Mouse (Mus musculus): ENCODE data around the gene Usp20.

Gene Usp20

DNA sequence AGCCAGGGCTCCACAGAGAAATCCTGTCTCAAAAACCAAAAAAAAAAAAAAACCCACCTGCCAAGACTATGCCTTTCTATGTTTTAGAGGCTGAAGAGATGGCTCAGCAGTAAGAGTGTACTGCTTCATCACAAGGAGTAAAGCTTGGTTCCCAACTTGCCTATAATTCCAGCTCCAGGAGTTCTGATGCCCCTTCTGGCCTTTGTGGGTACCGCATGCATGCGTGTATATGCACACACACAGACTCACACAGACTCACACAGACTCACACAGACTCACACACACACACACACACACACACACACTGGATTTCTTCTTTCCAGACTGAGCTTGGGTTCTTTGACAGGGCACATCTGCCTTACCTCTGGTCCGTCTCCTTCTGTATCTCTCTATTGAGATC lies 58.0 kb downstream of the Usp20 start:
- no peak for DNase-seq (ENCODE audit: low spot score in 2 of 2)

DNA sequence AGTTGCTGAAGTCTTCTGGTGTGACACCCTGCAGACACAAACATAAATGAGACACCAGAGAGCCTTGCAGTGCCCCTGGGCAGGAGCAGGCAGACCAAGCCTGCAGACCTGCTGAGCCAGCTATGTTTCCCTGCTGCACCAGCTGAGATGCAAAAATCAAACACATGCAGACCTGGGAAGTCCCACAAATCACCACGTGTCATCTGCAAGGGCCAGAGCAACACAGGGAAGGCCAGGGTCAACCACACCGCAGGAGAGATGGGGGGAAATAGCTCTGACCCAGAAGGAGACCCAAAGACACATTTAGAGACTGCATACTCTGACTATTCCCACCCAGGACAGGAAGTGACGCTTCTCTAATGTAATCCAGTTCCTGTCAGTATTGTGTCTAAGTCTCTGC lies 58.4 kb downstream of the Usp20 start:
- DNase-seq (ENCODE audit: low spot score in 2 of 2): no peak

DNA sequence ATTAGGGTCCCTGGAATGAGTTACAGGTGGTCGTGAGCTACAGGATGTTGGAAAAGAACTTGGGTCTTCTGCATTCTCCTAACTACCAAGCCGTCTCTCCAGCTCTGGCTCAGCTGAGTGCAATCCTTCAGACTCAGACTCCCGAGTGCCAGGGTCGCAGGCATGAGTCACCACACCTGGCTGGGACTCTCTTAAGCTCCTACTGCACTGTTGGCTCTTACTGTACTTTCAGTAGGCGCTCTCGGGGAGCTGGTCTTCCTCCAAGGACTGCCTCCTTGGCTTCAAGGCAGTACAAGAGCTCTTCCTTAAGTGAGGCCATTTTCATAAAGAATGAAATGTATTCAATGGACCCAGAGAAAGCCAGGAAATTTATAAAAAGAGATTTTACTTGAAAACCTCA lies 59.3 kb downstream of the Usp20 start:
- no peak for DNase-seq (ENCODE audit: low spot score in 2 of 2)

DNA sequence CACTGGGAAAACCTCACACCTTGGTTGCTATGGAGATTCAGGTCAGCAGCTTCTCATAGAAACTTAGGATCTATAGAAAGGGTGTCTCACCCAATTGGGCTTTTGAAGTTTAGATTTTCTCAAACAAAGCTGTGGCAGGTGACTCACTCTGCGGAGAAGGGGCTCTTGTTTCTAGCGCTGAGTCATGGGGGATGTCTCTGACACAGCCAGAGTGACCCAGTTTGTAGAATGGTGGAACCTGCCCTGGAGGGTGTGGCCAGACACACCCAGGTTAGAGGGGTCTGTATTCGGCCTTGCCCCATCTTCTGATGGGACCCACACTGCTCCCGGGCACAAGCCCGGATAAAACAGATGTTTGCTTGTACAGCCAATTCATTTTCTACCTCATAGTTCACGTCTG lies 60.8 kb downstream of the Usp20 start:
- DNase-seq (ENCODE audit: low spot score in 2 of 2): no peak

DNA sequence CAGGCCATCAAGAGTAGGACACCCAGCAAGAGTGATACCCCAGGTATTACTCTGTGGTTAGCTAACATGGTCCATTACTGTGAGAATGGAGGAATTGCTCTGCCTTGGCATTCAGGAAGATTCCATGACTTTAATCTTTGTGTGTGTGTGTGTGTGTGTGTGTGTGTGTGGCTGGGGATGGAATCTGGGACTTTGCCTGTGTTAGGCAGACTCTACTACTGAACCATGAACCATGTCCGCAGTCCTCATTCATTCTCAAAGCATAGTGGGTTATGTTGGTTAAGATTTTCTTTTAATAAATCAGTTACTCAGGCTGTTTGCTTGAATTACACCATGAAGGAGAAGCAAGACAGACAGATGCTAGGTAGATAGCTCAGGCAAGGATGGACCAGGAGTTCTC lies 61.8 kb downstream of the Usp20 start:
- no peak for DNase-seq (ENCODE audit: low spot score in 2 of 2)

DNA sequence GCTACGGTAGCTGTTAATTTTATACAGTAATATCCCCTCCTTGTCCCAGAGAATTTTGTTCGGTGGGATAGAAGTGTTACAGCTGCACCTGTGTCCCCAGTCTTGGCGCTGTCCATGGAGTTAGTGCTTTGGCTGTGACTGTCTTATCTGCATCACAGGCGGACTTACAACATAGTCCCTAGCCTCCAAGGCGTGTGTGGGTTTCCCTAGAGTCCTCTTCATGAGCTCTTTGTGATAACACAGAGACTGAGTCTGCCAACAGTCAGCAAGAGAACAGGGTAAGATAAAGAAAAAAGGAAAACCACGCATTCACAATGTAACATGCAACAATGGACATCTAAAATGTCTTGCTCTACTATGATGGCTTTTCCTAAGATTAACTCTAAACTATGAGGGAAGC lies 66.0 kb downstream of the Usp20 start:
- no peak for DNase-seq (ENCODE audit: low spot score in 2 of 2)

DNA sequence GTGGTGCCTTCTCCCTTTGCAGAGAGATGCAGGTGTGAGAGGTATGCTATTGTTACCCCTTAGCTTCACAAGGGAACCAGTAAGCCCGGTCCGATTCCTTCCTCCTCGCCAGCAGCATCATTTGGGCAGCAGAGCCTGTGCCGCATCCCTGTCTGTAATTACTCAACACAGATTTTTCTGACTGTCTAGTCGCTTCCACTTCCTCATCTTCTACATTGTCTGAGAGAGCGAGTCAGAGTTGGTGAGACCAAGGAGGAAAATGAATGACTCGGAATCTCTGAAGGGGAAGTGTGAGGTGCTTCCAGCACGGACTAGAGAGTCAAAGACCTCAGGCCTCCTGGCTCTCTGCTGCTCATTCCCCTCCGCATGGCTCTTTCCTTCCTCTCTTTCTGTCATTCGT lies 70.4 kb downstream of the Usp20 start:
- no peak for DNase-seq (ENCODE audit: low spot score in 2 of 2)

DNA sequence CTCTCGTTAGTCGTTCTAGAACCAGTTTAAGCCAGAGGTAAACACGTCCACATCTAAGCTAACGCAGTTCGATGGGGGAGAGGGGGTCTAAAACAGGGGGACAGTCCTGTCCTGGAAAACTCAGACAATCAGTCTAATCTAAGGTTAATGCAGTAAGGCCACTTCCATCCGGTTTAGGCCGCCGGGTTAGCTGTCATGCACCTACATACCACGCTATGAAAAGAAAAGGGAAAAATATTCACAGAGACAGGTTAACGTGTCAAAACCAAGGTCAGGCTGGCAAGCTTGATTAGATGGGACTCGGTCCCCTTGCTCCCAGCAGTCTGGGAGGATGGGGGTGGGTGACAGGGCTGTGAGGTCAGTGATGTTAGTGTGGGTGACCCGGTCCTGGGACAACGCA lies 71.3 kb downstream of the Usp20 start:
- no peak for DNase-seq (ENCODE audit: low spot score in 2 of 2)

DNA sequence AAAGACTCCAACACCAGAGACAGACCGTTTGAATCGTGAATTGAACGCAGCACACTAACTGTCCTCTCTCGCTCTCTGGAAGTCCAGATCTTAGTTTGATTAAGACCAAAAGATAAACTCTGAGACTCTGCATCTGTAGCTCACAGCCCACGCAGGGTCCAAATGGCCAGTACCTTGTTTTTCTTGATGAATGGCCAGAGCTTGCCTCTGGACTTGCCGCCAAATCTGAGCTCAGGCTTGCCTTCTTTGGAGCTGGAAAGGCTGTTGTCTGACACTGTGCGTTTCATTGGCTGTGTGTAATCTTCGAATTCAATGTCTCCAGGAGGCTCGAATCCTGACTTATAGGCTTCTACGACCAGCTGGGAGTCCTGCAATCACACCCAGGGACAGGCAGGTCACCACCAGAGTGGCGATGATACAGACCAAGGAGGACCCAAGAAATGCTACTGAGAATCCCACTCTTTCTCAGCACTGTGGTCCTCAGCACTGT lies 71.8 kb downstream of the Usp20 start:
- DNase-seq (ENCODE audit: low spot score in 2 of 2): no peak

DNA sequence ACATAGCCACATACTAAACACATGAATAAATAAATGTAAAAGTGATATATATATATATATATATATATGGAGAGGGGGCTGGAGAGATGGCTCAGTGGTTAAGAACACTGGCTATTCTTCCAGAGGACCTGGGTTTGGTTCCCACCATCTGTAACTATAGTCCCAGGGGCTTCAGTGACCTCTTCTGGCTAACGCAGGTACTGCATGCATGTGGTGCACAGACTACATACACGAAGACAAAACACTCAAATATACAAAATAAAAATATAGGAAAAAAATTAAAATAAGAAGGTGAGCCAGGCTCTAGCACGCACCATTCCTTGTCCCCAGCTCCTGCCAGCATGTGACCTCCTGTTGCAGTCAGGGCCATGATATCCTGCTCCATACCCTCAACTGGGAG lies 74.0 kb downstream of the Usp20 start:
- DNase-seq (ENCODE audit: low spot score in 2 of 2): no peak

DNA sequence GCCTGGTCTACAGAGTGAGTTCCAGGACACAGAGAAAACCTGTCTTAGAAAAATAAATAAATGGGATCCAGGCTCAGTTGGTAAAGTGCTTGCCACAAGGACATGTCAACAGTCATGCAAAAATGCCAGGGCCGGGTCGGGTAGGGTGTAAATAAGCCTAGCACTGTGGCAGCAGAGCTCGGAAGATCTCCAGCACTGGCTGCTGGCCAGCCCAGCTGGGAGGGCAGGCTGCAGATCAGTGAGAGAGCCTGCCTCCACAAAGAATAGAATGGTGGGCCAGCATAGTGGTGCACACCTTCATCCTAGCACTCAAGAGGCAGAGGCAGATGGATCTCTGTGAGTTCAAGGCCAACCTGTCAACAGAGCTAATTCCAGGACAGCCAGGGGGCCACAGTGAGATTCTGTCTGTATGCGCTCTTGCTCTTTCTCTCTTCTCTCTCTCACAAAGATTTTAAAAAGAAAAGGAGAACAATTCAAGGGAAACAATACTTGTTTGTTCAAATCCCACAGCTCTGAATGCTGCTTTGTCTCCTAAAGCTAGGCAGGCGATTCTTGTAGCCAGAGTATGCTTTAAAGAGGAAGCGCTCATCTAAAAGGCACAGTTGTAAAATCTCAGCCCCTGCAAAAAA lies 75.6 kb downstream of the Usp20 start:
- DNase-seq (ENCODE audit: low spot score in 2 of 2): peak in 1 of 2 experiments; percentile 50

DNA sequence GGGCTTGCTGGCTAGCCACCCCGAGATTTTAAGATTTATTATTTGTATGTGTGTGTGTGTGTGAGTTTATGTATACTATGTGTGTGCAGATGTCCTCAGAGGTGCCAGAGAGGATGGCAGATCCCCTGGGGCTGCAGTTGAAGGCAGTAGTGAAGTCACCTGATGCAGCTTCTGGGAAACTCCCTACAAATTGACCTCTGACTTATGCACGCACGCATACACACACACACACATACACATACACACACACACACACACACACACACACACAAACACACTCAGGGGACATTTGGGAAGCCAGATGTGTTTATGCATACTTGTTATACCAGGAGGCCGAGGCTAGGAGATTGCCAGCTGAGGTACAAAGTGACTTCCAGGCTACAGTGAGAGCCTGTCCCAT lies 76.4 kb downstream of the Usp20 start:
- no peak for DNase-seq (ENCODE audit: low spot score in 2 of 2)

DNA sequence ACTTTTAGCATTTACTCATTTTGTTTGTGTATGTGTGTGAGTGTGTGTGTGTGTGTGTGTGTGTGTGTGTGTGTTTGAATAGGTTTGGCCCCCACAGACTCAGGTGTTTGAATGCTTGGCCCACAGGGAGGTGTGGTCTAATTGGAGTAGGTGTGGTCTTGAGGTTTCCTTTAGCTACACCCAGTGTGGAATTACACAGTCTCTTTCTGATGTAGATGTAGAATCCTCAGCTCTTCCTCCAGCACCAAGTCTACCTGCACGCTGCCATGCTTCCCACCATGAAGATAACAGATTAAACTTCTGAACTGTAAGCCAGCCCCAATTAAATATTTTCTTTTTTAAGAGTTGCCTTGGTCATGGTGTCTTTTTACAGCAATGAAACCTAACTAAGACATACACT lies 78.2 kb downstream of the Usp20 start:
- no peak for DNase-seq (ENCODE audit: low spot score in 2 of 2)

DNA sequence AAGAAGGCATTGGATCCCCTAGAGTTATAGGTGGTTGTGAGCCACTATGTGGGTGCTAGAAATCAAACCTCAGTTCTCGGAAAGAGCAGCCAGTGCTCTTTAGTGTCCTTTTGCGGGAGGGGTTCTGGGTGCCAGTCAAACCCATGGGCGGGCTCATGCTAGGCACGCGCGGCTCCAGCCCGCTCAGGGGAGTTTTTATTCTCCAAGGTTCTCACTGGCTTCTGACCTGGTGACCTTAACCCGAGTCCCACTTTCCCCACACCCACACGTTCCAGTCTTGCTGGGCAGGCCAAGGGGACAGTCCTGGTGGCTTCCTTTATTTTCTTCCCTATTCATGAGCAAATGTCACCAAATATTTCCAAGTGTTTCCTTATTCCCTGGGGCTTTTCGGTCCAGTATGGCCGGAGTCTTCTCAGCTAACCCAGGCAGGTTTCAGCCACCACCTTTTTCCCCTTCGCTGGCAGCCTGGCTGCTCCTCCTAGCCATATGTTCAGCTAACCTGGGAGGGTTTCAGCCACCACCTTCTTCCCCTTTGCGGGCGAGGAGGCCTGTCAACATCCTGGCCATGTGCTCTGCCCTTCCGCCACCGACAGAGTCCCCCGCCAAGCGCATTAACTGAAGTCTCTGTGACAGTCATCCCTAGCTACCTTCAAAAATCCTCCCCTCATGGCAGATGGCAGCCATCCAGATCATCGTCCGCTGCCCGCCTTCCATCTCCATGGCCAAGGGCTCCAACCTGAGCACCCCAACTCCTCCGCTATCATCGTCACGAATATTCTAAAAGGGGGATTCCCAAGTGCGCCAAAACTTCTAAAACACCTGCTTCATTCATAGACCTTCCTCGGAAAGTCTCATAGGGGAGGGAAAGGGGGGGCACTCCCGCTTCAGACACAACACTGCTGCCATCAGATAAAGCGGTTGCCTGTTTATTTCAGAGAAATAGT lies 79.0 kb downstream of the Usp20 start:
- no peak for DNase-seq (ENCODE audit: low spot score in 2 of 2)

DNA sequence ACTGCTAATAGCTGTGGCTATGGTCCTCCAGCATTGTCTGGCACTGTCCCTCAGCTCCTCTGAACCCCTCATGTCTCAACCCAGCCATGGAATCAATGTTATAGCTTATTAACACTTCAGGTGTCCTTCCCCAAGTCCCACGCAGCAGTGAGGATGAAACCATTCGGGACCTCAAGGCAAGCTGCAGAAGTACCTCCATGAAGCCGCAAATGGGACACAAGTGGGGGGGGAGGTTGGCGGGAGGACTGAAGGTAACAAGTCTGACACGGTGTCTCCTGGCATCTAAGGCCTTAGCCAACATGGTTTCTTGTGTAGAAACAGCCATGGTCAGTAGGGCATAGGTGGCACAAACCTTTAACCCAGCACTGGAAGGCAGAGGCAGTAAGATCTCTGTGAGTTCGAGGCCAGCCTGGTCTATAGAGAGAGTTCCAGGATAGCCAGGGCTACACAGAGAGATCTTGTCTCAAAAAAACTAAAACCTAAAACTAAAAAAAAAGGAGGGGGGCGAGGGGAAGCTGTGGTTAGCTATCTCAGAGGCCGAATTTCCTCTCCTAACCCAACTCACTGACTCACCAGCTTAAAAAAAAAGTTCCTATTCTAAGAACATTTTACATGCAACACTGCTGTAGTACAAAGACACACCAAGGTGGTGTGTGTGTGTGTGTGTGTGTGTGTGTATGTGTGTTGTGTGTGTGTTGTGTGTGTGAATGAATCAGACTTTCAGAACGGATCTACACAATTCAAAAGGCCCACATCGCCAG lies 80.0 kb downstream of the Usp20 start:
- no peak for DNase-seq (ENCODE audit: low spot score in 2 of 2)

DNA sequence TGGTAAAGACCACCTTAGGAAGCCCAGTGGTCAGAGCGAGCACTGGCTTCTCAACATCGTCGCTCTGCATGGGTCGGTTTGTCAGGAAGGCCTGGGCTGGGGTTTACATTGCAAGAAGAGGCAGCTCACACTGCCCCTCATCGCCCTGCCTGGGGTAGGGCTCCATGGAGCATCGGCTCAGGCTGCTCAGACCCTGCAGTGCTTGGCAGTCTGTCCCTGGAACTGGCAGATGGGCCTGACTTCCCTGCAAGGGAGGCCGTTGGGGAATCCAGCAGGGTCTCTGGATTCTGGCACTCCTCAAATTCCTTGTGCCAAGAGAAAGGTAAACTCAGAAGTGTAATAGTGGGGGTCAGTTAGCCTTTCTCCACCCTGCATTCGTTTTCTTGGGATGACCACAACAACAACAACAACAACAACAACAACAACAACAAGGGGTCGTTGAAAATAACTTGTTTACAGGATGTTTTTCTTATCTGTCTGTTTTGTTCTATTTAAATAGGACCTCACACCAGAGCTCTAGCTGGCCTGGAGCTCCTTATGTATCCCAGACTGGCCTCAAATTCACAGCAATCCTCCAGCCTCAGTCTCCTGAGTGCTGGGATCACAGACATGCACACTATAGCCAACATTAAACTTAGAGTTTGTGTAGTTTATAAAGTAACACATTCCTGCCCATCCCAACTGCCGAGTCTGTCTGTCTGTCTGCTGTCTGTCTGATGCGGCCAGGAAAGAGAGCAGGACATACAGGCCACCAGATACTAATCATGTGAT lies 84.1 kb downstream of the Usp20 start:
- no peak for DNase-seq (ENCODE audit: low spot score in 2 of 2)

DNA sequence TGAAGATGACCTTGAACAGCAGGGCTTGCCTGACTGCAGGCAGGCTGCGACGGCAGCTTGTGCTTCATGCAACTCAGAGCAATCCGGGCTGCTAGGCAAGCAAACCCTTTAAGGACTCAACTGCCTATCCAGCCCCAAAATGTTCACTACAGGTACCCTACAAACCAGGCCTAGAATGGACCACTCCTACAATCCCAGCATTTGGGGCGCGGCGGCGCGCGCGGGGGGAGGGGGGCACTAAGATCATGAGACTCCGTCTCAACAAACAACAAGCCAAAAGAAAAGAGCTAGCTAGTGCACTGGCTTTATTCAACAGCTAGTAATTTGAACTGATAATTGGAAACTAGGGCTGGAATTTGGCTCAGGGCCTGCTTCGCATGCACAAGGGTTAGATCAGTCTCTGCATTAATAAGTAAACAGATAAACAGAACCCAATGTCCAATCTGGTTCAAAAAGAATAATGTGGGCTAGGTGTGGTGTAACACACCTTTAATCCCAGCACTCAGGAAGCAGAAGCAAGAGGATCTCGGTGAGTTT lies 85.0 kb downstream of the Usp20 start:
- DNase-seq (ENCODE audit: low spot score in 2 of 2): no peak

DNA sequence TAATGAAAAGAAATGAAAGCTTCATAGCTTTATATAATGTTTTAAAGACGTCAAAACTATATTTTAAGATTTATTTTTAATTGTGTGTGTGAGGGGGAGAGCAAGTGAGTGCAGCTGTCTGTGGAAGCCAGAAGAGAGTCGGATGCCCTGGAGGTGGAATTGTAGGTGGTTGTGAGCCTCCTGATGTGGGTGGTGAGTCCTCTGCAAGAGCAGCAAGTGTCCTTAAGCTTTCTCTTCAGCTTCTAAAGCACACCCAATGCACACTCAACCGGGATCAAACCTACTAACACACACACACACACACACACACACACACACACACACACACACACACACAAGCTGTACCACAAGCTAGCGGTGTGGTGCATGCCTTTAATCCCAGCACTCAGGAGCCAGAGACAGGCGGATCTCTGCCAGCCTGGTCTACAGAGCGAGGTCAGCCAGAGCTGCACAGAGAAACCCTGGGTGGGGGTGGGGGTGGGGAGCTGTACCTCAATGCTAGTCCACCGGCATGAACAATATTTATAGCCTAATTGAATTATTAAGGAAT lies 85.7 kb downstream of the Usp20 start:
- DNase-seq (ENCODE audit: low spot score in 2 of 2): peak in 1 of 2 experiments; percentile 55

DNA sequence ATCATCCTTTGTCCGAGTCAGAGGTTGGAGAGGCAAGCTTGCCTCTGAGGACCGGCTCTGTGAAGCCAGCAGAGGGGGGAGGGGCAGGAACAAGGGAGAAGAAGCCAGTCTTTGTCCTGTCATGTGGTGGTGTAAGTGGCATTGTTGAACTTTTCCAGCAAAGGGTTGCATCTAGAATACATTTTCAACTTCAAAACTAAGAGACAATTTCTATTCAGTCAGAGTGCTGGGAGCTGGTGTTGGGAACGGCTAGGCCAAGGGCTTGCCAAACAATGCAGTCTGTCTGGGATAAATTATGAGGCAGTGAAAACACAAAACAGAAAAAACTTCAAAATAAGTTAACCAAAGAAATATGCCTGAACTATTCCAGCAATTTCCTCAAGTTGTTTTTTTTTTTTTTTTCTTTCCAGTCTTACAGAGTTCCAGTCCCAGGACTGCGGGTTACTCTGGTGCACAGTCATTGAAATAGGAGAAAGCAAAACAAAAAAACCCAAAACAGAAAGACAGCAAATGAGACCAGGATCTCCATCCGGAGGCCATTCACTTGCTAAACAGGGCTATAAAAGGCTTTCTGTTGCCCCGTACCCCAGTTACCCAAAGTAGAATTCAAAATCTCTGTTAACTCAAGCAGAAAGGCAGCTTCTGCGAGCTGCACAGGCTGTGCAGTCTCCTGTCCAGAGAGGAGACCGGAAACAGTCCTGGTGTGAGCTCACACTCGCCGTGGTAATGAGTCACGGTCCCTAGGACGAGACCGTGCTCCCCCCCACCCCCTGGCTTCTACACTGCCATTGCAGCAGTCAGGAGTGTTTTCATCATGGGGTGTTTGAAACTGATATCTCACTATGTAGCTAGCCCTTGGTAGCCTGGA lies 86.4 kb downstream of the Usp20 start:
- DNase-seq (ENCODE audit: low spot score in 2 of 2): peak; percentile 39 to 72

DNA sequence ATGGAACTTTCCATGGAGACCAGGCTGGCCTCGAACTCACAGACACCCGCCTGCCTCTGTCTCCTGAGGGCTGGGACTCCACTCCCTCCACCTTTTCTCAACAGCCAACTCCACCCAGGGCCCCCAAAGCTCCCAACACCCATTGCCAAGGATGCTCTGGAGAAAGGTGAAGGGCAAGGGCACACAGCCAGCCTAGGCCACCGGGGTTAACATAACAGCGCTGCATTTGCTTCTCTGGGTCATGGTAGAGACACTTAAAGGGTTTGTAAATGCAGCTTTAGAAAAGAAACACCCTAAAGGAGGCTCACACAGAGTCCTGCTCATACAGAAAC lies 87.0 kb downstream of the Usp20 start:
- DNase-seq (ENCODE audit: low spot score in 2 of 2): no peak

Data from left cerebral cortex, adult 9 months (tissue).